Mouse (Mus musculus): Measurements from ENCODE around the gene Mpzl3. TPM values are rescaled to one million over a fixed set of nuclear protein-coding genes. Genes with fewer than 3 reads are reported as not detected.

Mpzl3 gene
- polyA plus RNA-seq (2017; shearing (Covaris generic)), result 38.9 TPM

GRCm38 (mm10) chr9:45055082-45055713 lies at the start of gene Mpzl3:
Gene Mpzl3 (plus strand): TSS chr9:45055186.

GRCm38 (mm10) chr9:45009180-45010078 lies 45.6 kb upstream of the Mpzl3 start, which contains the start of gene Cd3e:
Gene Cd3e (minus strand): TSS chr9:45009627.

GRCm38 (mm10) chr9:45039499-45039898 lies 15.5 kb upstream of the Mpzl3 start, which contains the start of gene Mpzl2:
Gene Mpzl2 (plus strand): TSS chr9:45039799.

GRCm38 (mm10) chr9:45079011-45079410 lies 24.0 kb downstream of the Mpzl3 start, which contains the start of gene Jaml:
Gene Jaml (plus strand): TSS chr9:45079183.

GRCm38 (mm10) chr9:45117741-45118431 lies 62.9 kb downstream of the Mpzl3 start, which contains the start of gene Scn2b:
Gene Scn2b (plus strand): TSS chr9:45117782.

Other genes with a start within 250 kb of the Mpzl3 start
- 63.2 TPM for gene Kmt2a, start 173.9 kb upstream of the Mpzl3 start, polyA plus RNA-seq (2017; shearing (Covaris generic))
- gene Atp5l, start 134.4 kb upstream of the Mpzl3 start, polyA plus RNA-seq (2017; shearing (Covaris generic)), result 258 TPM
- 37.5 TPM for gene Ube4a, start 89.6 kb upstream of the Mpzl3 start, polyA plus RNA-seq (2017; shearing (Covaris generic))
- gene Cd3g, start 74.8 kb upstream of the Mpzl3 start, polyA plus RNA-seq (2017; shearing (Covaris generic)), result 696 TPM
- gene Cd3d, start 73.4 kb upstream of the Mpzl3 start, polyA plus RNA-seq (2017; shearing (Covaris generic)), result 496 TPM
- gene Cd3e, start 45.6 kb upstream of the Mpzl3 start, polyA plus RNA-seq (2017; shearing (Covaris generic)), result 852 TPM
- not detected for gene Mpzl2, start 15.4 kb upstream of the Mpzl3 start, polyA plus RNA-seq (2017; shearing (Covaris generic))
- 19.8 TPM for gene Jaml, start 24.0 kb downstream of the Mpzl3 start, polyA plus RNA-seq (2017; shearing (Covaris generic))
- 0.28 TPM for gene Scn2b, start 62.6 kb downstream of the Mpzl3 start, polyA plus RNA-seq (2017; shearing (Covaris generic))
- gene Scn4b, start 83.2 kb downstream of the Mpzl3 start, polyA plus RNA-seq (2017; shearing (Covaris generic)), result 0.32 TPM
- gene BC049352, start 126.8 kb downstream of the Mpzl3 start, polyA plus RNA-seq (2017; shearing (Covaris generic)), result 0.35 TPM
- not detected for gene Tmprss4, start 148.9 kb downstream of the Mpzl3 start, polyA plus RNA-seq (2017; shearing (Covaris generic))
- gene Il10ra, start 214.0 kb downstream of the Mpzl3 start, polyA plus RNA-seq (2017; shearing (Covaris generic)), result 29.7 TPM

All from effector memory CD4-positive, alpha-beta T cell, adult 7 months (primary cell).